Mouse (Mus musculus) hindbrain, postnatal 0 days (tissue): Measurements from ENCODE around the gene Ak3. TPM values are rescaled to one million over a fixed set of nuclear protein-coding genes. Genes with fewer than 3 reads are reported as not detected.

Experiments used
- ATAC-seq: fragments of 200-750 bp; cut with Nextera tagmentation; 2 replicates; pipeline ENCODE4 v1.8.0; 2017; ENCODE audit warnings: mild to moderate bottlenecking, moderate TSS enrichment, moderate library complexity
- DNase-seq: peaks from one replicate; pipeline ENCODE4 v3.0.0-alpha.2; 2015; ENCODE audit warnings: low spot score
- H3K27ac ChIP-seq: fragments of 300-500 bp; sonication (generic); 2 replicates; pipeline ENCODE4 v1.5.1; 2014; ENCODE audit warnings: mild to moderate bottlenecking
- H3K27me3 ChIP-seq: fragments of 300-500 bp; sonication (generic); 2 replicates; pipeline ENCODE4 v1.6.1; 2014; ENCODE audit warnings: low read length, mixed read lengths; ENCODE audit not compliant: insufficient read depth
- H3K36me3 ChIP-seq: fragments of 300-500 bp; sonication (generic); 2 replicates; pipeline ENCODE4 v1.6.1; 2014; ENCODE audit warnings: low read length, mixed read lengths; ENCODE audit not compliant: insufficient read depth
- H3K4me1 ChIP-seq: fragments of 300-500 bp; sonication (generic); 2 replicates; pipeline ENCODE4 v1.6.1; 2014; ENCODE audit warnings: antibody characterized with exemption, low read length, mixed read lengths; ENCODE audit not compliant: insufficient read depth
- H3K4me2 ChIP-seq: fragments of 300-500 bp; sonication (generic); 2 replicates; pipeline ENCODE4 v1.6.1; 2014; ENCODE audit warnings: low read depth, mild to moderate bottlenecking, low read length, moderate library complexity, mixed read lengths
- H3K4me3 ChIP-seq: fragments of 300-500 bp; sonication (generic); 2 replicates; pipeline ENCODE4 v1.5.1; 2014; ENCODE audit warnings: low read length
- H3K9ac ChIP-seq: fragments of 300-500 bp; sonication (generic); replicated peaks from 2 replicates; pipeline ENCODE4 v1.6.1; 2014; ENCODE audit warnings: mild to moderate bottlenecking, low read length, moderate library complexity, mixed read lengths
- H3K9me3 ChIP-seq: fragments of 300-500 bp; sonication (generic); 2 replicates; pipeline ENCODE4 v1.6.1; 2016; ENCODE audit warnings: low read length, mixed read lengths
- CTCF ChIP-seq: IDR thresholded peaks from 2 replicates; pipeline ENCODE4 v1.5.1; 2016; ENCODE audit warnings: antibody characterized with exemption, control low read depth, low read depth
- WGBS: fragments of 180-500 bp; shearing (Covaris S2); extraction: QIAGEN DNeasy Blood & Tissue Kit; methylation state at CpG from one replicate; pipeline ENCODE4 v1.1.7; 2014; 5-methylcytosine and 5-hydroxymethylcytosine counted together
- polyA plus RNA-seq: library from polyadenylated mRNA; unstranded; fragments of >200 nt; fragmentation: Nextera tagmentation; extraction: Ambion mirVana; gene quantifications from 2 replicates; pipeline ENCODE4 v1.2.1, GENCODE M21; 2015
- total RNA-seq: library from RNA; depleted of rRNA; stranded (reverse); fragments of >200 nt; gene quantifications from 2 replicates; pipeline ENCODE4 v1.2.3, GENCODE M21; 2014

Gene Ak3
- total and polyA plus RNA-seq, 2 experiments from 2014 or later: 67.4 to 86.9 TPM

- Histone ChIP-seq H3K9me3 (no peaks in the 10 kb centered on the region), H3K4me2 (no peak overlapping the region; the same call in 1 of the 2 replicates), H3K4me1 (no peaks in the 10 kb centered on the region), H3K4me3 (no peak overlapping the region), H3K27ac (peak overlapping the region; percentile 54; the same call in 1 of the 2 replicates), H3K27me3 (no peaks in the 10 kb centered on the region), H3K36me3 (no peaks in the 10 kb centered on the region), H3K9ac (no peak overlapping the region)
- DNase-seq (no peak), ATAC-seq (peak; percentile 31; the same call in 1 of the 2 replicates)
- 70% methylated on average over 9 of the region's 9 CpGs for WGBS
- 0 out of 2 replicates have a peak, but pooled peaks have one; percentile 9 for TF ChIP-seq CTCF
These were observed 16.8 kb upstream of the Ak3 start for GRCm38 (mm10) chr19:29064451-29065102.

GRCm38 (mm10) chr19:29063577-29064363, 16.0 kb upstream of the Ak3 start:
- peak overlapping the region; percentile 18 for H3K4me3 ChIP-seq

GRCm38 (mm10) chr19:29063009-29063408, 15.2 kb upstream of the Ak3 start:
- no peaks in the 10 kb centered on the region for H3K27me3 ChIP-seq
- no peak overlapping the region for H3K27ac ChIP-seq
- no peak overlapping the region for H3K4me2 ChIP-seq
- ATAC-seq (no peak), DNase-seq (no peak)
- WGBS: 71% methylated on average over 5 of the region's 5 CpGs
- no peak for TF ChIP-seq CTCF
- no peaks in the 10 kb centered on the region for H3K9me3 ChIP-seq
- H3K4me1 ChIP-seq: no peaks in the 10 kb centered on the region
- no peak overlapping the region for H3K4me3 ChIP-seq
- no peaks in the 10 kb centered on the region for H3K36me3 ChIP-seq
- H3K9ac ChIP-seq: no peak overlapping the region

More at GRCm38 (mm10) chr19:29063577-29064363, 16.0 kb upstream of the Ak3 start:
- Histone ChIP-seq H3K36me3 (no peaks in the 10 kb centered on the region), H3K27me3 (no peaks in the 10 kb centered on the region), H3K27ac (no peak overlapping the region; the same call in 1 of the 2 replicates), H3K4me1 (no peaks in the 10 kb centered on the region), H3K4me2 (peak overlapping the region; percentile 51), H3K9ac (no peak overlapping the region), H3K9me3 (no peaks in the 10 kb centered on the region)
- WGBS: 17% methylated on average over 18 of the region's 18 CpGs
- peak; percentile 88 for ATAC-seq
- TF ChIP-seq CTCF: peak; percentile 97
- DNase-seq: peak; percentile 96

- H3K36me3 ChIP-seq: no peaks in the 10 kb centered on the region
- no peak overlapping the region for H3K4me2 ChIP-seq
- no peaks in the 10 kb centered on the region for H3K9me3 ChIP-seq
- no peak overlapping the region for H3K4me3 ChIP-seq
- WGBS: 33% methylated on average over 6 of the region's 6 CpGs
- no peak for DNase-seq
- no peaks in the 10 kb centered on the region for H3K27me3 ChIP-seq
- TF ChIP-seq CTCF: no peak
- no peak overlapping the region for H3K9ac ChIP-seq
- no peaks in the 10 kb centered on the region for H3K4me1 ChIP-seq
- no peak for ATAC-seq
- no peak overlapping the region for H3K27ac ChIP-seq
These were observed 12.5 kb upstream of the Ak3 start for GRCm38 (mm10) chr19:29060299-29060698.

- TF ChIP-seq CTCF: no peak
- Histone ChIP-seq H3K27ac (no peak overlapping the region), H3K9ac (no peak overlapping the region), H3K4me1 (no peaks in the 10 kb centered on the region), H3K4me2 (no peak overlapping the region), H3K36me3 (no peaks in the 10 kb centered on the region), H3K27me3 (no peaks in the 10 kb centered on the region), H3K4me3 (no peak overlapping the region), H3K9me3 (no peaks in the 10 kb centered on the region)
- ATAC-seq: no peak
- DNase-seq: no peak
- 87% methylated on average over 2 of the region's 2 CpGs for WGBS
These were observed 11.9 kb upstream of the Ak3 start for GRCm38 (mm10) chr19:29059688-29060087.

DNA sequence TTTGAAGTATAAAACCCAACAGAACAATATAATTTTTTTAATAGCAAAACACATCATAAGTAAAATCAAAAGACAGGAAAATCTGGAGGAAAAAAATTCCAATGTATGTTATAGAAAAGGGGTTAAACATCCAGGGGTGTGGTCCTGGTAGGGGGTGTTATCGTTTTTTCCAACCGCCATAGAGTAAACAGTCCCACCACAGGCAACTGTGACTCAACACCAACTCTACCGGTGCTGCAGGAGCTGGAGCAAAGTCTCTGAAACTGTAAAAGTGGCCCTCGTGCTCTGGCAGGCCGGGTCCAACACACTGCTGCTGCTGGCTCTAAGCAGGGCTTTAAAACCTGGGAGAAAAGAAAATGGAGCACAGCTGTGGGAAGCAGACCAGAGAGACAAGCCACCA, 11.0 kb upstream of the Ak3 start:
- no peak for DNase-seq
- ATAC-seq: no peak
- Histone ChIP-seq H3K36me3 (no peaks in the 10 kb centered on the region), H3K4me2 (no peak overlapping the region), H3K4me1 (no peaks in the 10 kb centered on the region), H3K9me3 (no peaks in the 10 kb centered on the region), H3K9ac (no peak overlapping the region), H3K27ac (no peak overlapping the region), H3K4me3 (no peak overlapping the region), H3K27me3 (no peaks in the 10 kb centered on the region)
- no peak for TF ChIP-seq CTCF
- 89% methylated on average over 5 of the region's 5 CpGs for WGBS
